Mouse (Mus musculus): Measurements from ENCODE around the gene Fign. TPM values are rescaled to one million over a fixed set of nuclear protein-coding genes. Genes with fewer than 3 reads are reported as not detected.
A peak's percentile ranks its signal among the peaks of the same experiment; 100 is the strongest.

Fign gene
- 11.3 and 12.0 TPM in 2 replicates for polyA plus RNA-seq (2015; fragmentation: Nextera tagmentation; extraction: Ambion mirVana)

DNA sequence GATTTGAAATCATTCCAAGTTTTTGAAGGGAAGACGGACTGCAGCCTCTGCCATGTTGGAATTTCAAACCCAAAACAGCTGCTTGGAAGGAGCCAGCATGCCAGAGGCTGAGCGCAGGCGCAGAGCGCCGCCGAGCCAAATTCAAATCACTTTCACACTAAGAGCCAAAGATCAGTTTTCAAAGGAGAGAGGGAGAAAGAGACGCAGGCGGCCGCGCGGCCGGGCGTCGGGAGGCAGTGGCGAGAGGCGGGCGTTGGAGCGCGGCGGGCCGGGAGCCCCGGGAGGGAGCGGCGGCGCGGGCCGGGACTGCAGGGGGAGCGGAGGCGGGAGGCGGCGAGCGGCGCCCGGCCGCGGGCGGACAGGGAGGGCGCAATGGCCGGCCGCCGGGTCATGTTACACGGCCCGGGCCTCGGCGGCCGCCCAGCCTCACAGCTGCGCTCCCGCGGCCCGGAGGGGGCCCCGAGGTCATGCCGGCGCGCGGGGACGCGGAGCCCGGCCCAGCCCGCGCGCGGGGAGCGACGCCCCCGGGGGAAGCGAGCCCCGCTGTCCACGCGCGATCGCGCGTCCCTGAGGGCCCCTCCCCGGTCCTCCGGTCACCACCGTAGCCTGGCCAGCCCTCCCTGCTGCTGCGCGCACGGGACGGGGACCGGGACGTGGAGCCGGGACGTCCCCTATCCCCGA is at the start of gene Fign:
Fign (minus strand) TSS at position 102 of the 681 bp plus-strand sequence.
- H3K4me3 ChIP-seq, result peak within 1 kb of the TSS; percentile 77
- 0 out of 2 replicates have a peak, but pooled peaks cover 7% of the 10 kb centered on the region for H3K27me3 ChIP-seq
- H3K4me1 ChIP-seq, result peaks cover 36% of the 10 kb centered on the region
- peak within 1 kb of the TSS; percentile 92 for H3K4me2 ChIP-seq
- H3K36me3 ChIP-seq (ENCODE audit: poor library complexity, severe bottlenecking), result no peaks in the 10 kb centered on the region
- no peaks in the 10 kb centered on the region for H3K9me3 ChIP-seq (replicated peaks)
- peak within 1 kb of the TSS; percentile 90 for H3K9ac ChIP-seq
- H3K27ac ChIP-seq, result peak within 1 kb of the TSS; percentile 96
- 0% methylated on average over 47 of the region's 85 CpGs for WGBS
- ATAC-seq, result peak; percentile 78

DNA sequence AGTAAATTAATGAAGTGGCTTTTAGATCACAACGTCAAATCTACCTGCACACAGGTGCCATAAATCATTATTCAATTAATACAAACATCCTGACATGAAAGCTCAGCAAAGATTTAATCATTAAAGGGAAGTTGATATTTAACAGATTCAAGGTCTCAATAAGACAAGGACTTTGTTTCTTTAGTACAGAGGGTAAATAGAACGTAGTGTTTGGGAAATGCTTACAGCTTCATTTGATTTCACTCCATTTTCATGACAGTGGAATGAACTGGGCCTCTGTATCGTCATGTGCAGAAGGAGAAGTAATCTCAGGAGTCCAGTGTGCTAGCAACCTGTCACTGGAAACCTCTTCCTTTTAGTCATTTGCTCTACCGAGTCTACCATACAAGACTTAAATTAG is 35.8 kb upstream of the Fign start:
- H3K27ac ChIP-seq, result no peak overlapping the region
- no peaks in the 10 kb centered on the region for H3K36me3 ChIP-seq (ENCODE audit: poor library complexity, severe bottlenecking)
- no peak overlapping the region for H3K4me3 ChIP-seq
- ATAC-seq, result no peak
- H3K4me1 ChIP-seq, result peaks cover 6% of the 10 kb centered on the region; the same call in 1 of the 2 replicates
- H3K27me3 ChIP-seq, result no peaks in the 10 kb centered on the region
- H3K9me3 ChIP-seq (replicated peaks), result no peaks in the 10 kb centered on the region
- no peak overlapping the region for H3K9ac ChIP-seq
- WGBS, result 89% methylated on average over 4 of the region's 4 CpGs
- no peak overlapping the region for H3K4me2 ChIP-seq

DNA sequence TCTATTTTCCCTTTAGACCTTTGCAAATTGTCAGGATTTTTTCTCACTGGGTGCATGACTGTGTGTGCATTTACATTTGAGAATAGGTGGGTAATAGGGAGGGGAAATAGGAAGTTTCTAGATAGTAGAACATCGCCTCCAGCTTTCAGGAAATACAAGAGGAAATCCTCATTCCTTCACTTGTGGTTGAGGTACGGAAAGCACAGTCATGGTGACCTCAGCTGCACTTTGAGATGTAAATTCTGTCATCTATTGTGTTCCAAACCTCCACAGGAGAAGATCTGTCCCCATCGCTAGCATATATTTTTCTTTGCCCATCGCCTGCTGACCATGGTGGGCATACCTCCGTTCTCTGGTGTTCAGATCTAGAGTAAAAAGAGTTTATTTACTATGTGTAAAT is 22.7 kb upstream of the Fign start:
- Histone ChIP-seq H3K36me3 (ENCODE audit: poor library complexity, severe bottlenecking) (no peaks in the 10 kb centered on the region), H3K9ac (no peak overlapping the region), H3K4me3 (no peak overlapping the region), H3K9me3 (replicated peaks) (no peaks in the 10 kb centered on the region), H3K4me2 (no peak overlapping the region), H3K4me1 (no peaks in the 10 kb centered on the region), H3K27me3 (0 out of 2 replicates have a peak, but pooled peaks cover 4% of the 10 kb centered on the region), H3K27ac (no peak overlapping the region)
- 92% methylated on average over 5 of the region's 5 CpGs for WGBS
- no peak for ATAC-seq

DNA sequence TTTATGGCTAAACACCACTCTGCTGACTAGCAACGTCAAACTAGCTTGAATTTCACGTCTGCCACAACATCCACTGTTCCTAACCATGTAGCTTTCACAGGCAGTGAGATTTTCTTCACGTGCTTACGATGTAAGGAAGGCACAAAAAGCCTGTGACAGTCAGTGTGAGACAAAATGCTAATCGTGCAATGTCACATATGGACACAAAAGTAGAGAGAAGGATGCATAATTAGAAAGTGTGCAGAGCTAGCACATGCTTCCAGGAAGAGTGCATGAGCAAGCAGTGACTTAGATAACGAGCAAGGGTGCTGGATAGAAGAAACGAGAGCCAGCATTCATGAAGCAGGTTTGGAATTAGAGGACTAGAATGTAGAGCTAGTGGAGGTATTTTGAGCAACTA is 18.8 kb upstream of the Fign start:
- H3K9ac ChIP-seq, result no peak overlapping the region
- ATAC-seq, result no peak
- no peaks in the 10 kb centered on the region for H3K27me3 ChIP-seq
- H3K36me3 ChIP-seq (ENCODE audit: poor library complexity, severe bottlenecking), result no peaks in the 10 kb centered on the region
- no peak overlapping the region for H3K27ac ChIP-seq
- 43% methylated on average over 7 of the region's 7 CpGs for WGBS
- H3K9me3 ChIP-seq (replicated peaks), result no peaks in the 10 kb centered on the region
- no peak overlapping the region for H3K4me3 ChIP-seq
- no peak overlapping the region for H3K4me2 ChIP-seq
- H3K4me1 ChIP-seq, result no peaks in the 10 kb centered on the region

DNA sequence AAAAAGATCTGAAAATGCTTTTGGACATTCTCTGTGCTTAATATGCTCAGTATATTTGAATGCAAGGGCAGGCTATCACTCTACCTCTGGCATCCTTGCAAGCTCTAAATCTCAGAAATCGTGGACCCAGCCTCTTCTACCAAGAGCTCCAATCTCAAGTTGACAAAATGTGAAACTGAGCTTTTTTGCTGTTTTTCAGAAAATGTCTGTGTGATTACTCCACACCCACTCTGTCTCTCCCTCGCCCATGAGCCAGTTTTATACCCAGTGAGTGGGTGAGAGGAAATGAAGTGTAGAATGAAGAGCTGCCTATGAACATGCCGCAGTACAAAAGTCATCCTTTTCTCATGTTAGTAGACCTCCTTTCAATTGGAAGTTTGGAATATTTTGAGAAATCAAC is 13.3 kb upstream of the Fign start:
- Histone ChIP-seq H3K27me3 (no peaks in the 10 kb centered on the region), H3K9me3 (replicated peaks) (no peaks in the 10 kb centered on the region), H3K9ac (no peak overlapping the region), H3K4me2 (no peak overlapping the region), H3K4me3 (no peak overlapping the region), H3K4me1 (0 out of 2 replicates have a peak, but pooled peaks cover 3% of the 10 kb centered on the region), H3K27ac (no peak overlapping the region), H3K36me3 (ENCODE audit: poor library complexity, severe bottlenecking) (no peaks in the 10 kb centered on the region)
- WGBS, result 88% methylated on average over 3 of the region's 3 CpGs
- no peak for ATAC-seq

DNA sequence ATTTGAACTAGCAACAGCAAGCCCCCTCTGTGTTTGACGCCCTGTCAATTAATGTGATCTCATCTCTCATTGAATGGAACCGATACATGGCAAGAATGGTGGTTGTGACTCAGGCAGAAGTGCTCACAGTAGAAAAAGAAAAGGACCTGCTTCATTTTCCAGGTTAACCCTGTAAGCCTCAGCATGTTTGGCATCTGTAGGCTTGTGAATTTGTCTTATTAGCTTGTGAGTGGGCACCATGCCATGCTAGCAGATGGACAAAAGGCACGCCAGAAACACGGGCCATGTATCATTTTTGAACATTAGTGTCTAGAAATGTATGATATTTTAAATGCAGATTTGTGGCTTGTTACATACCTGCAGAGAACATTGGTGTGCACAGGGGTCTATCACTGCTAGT is 12.0 kb upstream of the Fign start:
- no peak overlapping the region for H3K4me3 ChIP-seq
- H3K27me3 ChIP-seq, result no peaks in the 10 kb centered on the region
- H3K4me1 ChIP-seq, result 0 out of 2 replicates have a peak, but pooled peaks cover 3% of the 10 kb centered on the region
- no peak overlapping the region for H3K27ac ChIP-seq
- no peaks in the 10 kb centered on the region for H3K9me3 ChIP-seq (replicated peaks)
- ATAC-seq, result 0 out of 2 replicates have a peak, but pooled peaks have one; percentile 36
- no peak overlapping the region for H3K9ac ChIP-seq
- WGBS, result 61% methylated on average over 4 of the region's 4 CpGs
- H3K4me2 ChIP-seq, result no peak overlapping the region
- H3K36me3 ChIP-seq (ENCODE audit: poor library complexity, severe bottlenecking), result no peaks in the 10 kb centered on the region

DNA sequence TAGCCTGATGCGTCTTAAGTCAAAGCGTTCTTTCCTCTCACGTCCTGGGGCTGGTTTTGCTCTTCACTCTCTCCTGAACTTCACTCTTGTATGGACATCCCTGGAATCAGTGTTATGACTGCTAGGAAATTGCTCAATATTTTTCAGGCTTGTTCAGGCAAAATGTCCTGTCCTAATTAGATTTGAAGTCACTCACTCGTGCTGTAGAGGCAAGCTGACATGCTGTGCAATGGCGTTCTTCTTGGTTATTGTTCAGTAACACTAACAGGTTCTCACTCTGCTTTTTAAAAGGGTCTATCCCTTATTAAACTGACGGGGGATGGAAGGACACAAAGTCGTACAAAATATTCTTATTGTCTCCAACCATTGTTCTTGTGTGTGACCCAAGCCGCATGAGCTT is 10.2 kb upstream of the Fign start:
- Histone ChIP-seq H3K9me3 (replicated peaks) (no peaks in the 10 kb centered on the region), H3K27ac (no peak overlapping the region), H3K36me3 (ENCODE audit: poor library complexity, severe bottlenecking) (no peaks in the 10 kb centered on the region), H3K4me2 (no peak overlapping the region), H3K4me3 (no peak overlapping the region), H3K9ac (no peak overlapping the region), H3K27me3 (no peaks in the 10 kb centered on the region), H3K4me1 (0 out of 2 replicates have a peak, but pooled peaks cover 3% of the 10 kb centered on the region)
- 44% methylated on average over 8 of the region's 8 CpGs for WGBS
- ATAC-seq, result no peak

DNA sequence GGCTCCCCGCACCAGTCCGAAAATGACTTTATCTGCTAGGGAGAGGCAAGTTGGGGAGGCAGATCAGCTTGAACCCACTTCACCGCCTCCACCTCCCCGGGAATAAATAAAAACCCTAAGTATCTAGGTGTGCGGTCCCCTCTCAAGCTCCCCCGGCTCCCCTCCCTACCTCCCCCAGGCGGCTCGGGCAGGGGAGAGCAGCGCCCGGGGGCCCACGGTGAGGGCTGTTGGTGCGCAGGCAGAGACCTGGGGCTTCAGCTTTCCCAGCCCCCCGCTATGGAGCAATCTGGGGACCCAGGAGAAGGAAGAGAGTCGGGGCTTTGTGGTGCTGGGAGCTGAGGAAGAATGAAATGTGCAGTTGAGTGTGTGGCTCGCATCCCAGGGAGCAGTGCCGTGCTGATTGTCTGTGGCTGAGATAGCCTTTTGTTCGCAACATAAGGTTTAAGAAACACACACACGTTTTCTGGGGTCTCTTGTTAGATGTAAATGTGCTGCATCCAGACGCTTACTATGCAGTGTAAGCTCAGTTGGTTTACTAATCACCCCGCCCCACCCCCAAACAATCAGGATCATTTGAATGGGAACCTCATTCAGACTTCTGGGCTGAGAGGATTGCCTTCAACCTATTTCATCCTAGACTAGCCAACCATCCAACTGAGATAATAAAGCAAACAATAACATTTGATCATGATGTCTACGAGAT is 931 bp upstream of the Fign start:
- peak overlapping the region; percentile 96 for H3K27ac ChIP-seq
- no peaks in the 10 kb centered on the region for H3K9me3 ChIP-seq (replicated peaks)
- 0 out of 2 replicates have a peak, but pooled peaks cover 4% of the 10 kb centered on the region for H3K27me3 ChIP-seq
- 1% methylated on average over 21 of the region's 21 CpGs for WGBS
- H3K4me3 ChIP-seq, result peak overlapping the region; percentile 77
- peak overlapping the region; percentile 92 for H3K4me2 ChIP-seq
- peak overlapping the region; percentile 90 for H3K9ac ChIP-seq
- H3K4me1 ChIP-seq, result peaks cover 30% of the 10 kb centered on the region
- peak; percentile 85 for ATAC-seq
- H3K36me3 ChIP-seq (ENCODE audit: poor library complexity, severe bottlenecking), result no peaks in the 10 kb centered on the region

DNA sequence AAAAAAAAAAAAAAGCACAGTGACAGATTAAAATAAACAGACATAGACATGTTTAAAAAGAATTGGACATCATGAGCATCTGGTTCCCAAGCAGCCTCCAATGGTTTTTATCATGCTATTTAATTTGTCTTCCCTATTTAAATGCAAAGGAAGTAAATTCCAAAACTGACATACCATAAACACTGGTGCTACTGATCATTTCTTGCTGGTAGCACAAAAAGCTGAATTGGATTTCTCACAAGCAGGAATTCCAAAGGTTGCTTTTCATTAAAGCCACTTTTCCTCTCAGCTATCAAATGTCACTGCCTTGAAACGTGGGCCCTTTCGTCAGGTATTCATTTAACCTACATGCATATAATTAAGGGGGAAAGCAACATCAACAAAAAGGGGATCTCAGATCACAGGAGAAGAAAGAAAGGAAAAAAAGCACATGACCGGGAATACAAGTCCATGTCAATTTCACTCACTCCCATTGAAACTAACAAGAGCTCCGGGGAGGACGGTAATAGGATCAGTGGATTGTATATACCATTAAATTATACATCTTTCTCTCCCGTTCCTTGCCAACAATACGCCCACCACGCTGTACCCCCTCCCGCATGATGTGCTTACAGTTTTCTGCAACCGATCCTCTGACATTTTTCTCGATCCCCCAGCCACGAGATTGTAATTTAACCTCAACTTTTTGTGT is 972 bp downstream of the Fign start:
- peaks cover 11% of the 10 kb centered on the region; the same call in 1 of the 2 replicates for H3K27me3 ChIP-seq
- H3K9ac ChIP-seq, result peak overlapping the region; percentile 90
- H3K9me3 ChIP-seq (replicated peaks), result no peaks in the 10 kb centered on the region
- 0% methylated on average over 12 of the region's 12 CpGs for WGBS
- H3K27ac ChIP-seq, result peak overlapping the region; percentile 49; the same call in 1 of the 2 replicates
- no peak for ATAC-seq
- H3K36me3 ChIP-seq (ENCODE audit: poor library complexity, severe bottlenecking), result no peaks in the 10 kb centered on the region
- peak overlapping the region; percentile 77 for H3K4me3 ChIP-seq
- peak overlapping the region; percentile 92 for H3K4me2 ChIP-seq
- H3K4me1 ChIP-seq, result peaks cover 40% of the 10 kb centered on the region

DNA sequence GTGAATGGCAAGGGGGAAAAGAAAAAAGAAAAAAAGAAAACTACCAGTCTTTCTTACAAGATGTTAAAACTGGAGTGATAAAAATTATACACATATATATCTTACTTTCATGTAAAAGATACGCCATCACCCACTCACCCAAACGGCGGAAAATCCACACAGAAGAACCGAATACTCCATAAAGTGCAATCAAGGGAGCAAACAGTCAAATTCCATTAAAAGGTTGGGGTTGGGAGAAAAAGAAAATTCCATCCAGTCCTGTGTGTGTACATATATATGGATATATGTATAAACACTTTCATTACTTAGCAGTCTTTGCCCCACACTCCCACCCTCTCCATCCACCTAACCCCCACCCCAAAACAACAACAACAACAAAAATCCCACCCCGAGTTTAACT is 1.7 kb downstream of the Fign start:
- H3K4me2 ChIP-seq, result peak overlapping the region; percentile 92
- H3K36me3 ChIP-seq (ENCODE audit: poor library complexity, severe bottlenecking), result no peaks in the 10 kb centered on the region
- 32% methylated on average over 5 of the region's 5 CpGs for WGBS
- peak overlapping the region; percentile 77 for H3K4me3 ChIP-seq
- peaks cover 40% of the 10 kb centered on the region for H3K4me1 ChIP-seq
- no peaks in the 10 kb centered on the region for H3K9me3 ChIP-seq (replicated peaks)
- no peak overlapping the region; the same call in 1 of the 2 replicates for H3K9ac ChIP-seq
- H3K27me3 ChIP-seq, result peaks cover 14% of the 10 kb centered on the region; the same call in 1 of the 2 replicates
- H3K27ac ChIP-seq, result no peak overlapping the region
- no peak for ATAC-seq

DNA sequence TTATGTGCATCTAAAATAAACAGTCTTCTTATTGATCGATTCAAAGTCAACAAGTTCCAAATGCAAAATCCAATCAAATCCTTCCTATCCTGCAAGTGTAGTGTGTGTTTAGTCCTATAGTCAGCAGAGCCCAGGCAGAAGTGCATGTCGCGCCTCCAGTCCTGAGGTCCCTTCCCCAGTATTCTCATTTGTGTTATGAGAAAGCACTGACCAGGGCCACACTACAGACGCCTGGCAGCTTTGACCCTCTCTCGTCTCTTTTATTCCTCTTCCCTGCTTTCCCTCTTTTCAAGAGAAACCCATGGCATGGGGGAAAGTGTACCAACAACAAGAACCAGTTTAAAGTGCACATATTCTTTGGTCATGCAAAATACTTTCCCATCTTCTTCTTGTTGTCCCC is 2.3 kb downstream of the Fign start:
- Histone ChIP-seq H3K4me1 (peaks cover 46% of the 10 kb centered on the region), H3K27ac (peak overlapping the region; percentile 54; the same call in 1 of the 2 replicates), H3K9ac (peak overlapping the region; percentile 32), H3K4me3 (peak overlapping the region; percentile 77), H3K4me2 (peak overlapping the region; percentile 53), H3K27me3 (peaks cover 17% of the 10 kb centered on the region; the same call in 1 of the 2 replicates), H3K9me3 (replicated peaks) (no peaks in the 10 kb centered on the region), H3K36me3 (ENCODE audit: poor library complexity, severe bottlenecking) (no peaks in the 10 kb centered on the region)
- ATAC-seq, result no peak
- WGBS, result 22% methylated on average over 5 of the region's 5 CpGs

DNA sequence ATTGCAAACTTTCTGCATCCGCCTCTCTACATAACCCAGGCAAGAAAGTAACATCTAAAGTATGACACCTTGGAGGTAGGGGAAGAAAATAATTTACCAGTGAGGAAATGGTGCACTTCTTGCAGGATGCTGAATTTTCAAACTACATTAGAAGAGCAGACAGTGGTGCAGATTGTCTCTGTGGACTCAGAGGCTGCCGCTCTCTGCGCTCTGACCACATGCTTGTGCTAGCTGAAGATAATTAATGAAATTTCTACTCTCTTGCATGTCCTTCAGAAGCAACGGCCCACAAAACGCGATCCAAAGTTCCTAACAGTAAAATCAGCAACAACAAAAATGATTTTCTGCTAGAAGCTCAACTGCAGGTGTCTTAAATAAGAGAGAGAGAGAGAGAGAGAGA is 4.8 kb downstream of the Fign start:
- Histone ChIP-seq H3K36me3 (ENCODE audit: poor library complexity, severe bottlenecking) (no peaks in the 10 kb centered on the region), H3K27me3 (peaks cover 19% of the 10 kb centered on the region; the same call in 1 of the 2 replicates), H3K4me1 (peaks cover 37% of the 10 kb centered on the region), H3K4me3 (no peak overlapping the region), H3K27ac (no peak overlapping the region), H3K9me3 (replicated peaks) (no peaks in the 10 kb centered on the region), H3K4me2 (0 out of 2 replicates have a peak overlapping the region, but pooled peaks have one; percentile 1), H3K9ac (no peak overlapping the region)
- no peak for ATAC-seq
- 61% methylated on average over 6 of the region's 6 CpGs for WGBS

All from forebrain, embryonic 13.5 days (tissue).